Mouse (Mus musculus) limb, embryonic 11.5 days (tissue): ENCODE measurements around the gene Ccdc146. TPM values are rescaled to one million over a fixed set of nuclear protein-coding genes. Genes with fewer than 3 reads are reported as not detected.

Experiments
- ATAC-seq: fragments of 200-750 bp; cut with Nextera tagmentation; 2 replicates; pipeline ENCODE4 v1.8.0; 2017; ENCODE audit warnings: low read depth; ENCODE audit not compliant: insufficient number of reproducible peaks, low FRiP score, low TSS enrichment
- DNase-seq: peaks from one replicate; pipeline ENCODE4 v3.0.0-alpha.2; 2015; ENCODE audit warnings: low spot score
- H3K27ac ChIP-seq: fragments of 300-500 bp; sonication (generic); replicated peaks from 2 replicates; pipeline ENCODE4 v1.5.1; 2014; ENCODE audit warnings: low read depth, mild to moderate bottlenecking, low read length
- H3K27me3 ChIP-seq: fragments of 300-500 bp; sonication (generic); 2 replicates; pipeline ENCODE4 v1.6.1; 2014; ENCODE audit warnings: mild to moderate bottlenecking, low read length, mixed read lengths; ENCODE audit not compliant: control insufficient read depth, insufficient read depth
- H3K36me3 ChIP-seq: fragments of 300-500 bp; sonication (generic); 2 replicates; pipeline ENCODE4 v1.6.1; 2014; ENCODE audit warnings: mild to moderate bottlenecking, low read length, moderate library complexity, mixed read lengths; ENCODE audit not compliant: control insufficient read depth, insufficient read depth
- H3K4me1 ChIP-seq: fragments of 300-500 bp; sonication (generic); 2 replicates; pipeline ENCODE4 v1.6.1; 2014; ENCODE audit warnings: low read length, mixed read lengths; ENCODE audit not compliant: control insufficient read depth, insufficient read depth
- H3K4me2 ChIP-seq: fragments of 300-500 bp; sonication (generic); 2 replicates; pipeline ENCODE4 v1.6.1; 2014; ENCODE audit warnings: low read depth, mild to moderate bottlenecking, moderate library complexity; ENCODE audit not compliant: severe bottlenecking
- H3K4me3 ChIP-seq: fragments of 300-500 bp; sonication (generic); 2 replicates; pipeline ENCODE4 v1.5.1; 2014; ENCODE audit warnings: low read depth, low read length
- H3K9ac ChIP-seq: fragments of 300-500 bp; sonication (generic); 2 replicates; pipeline ENCODE4 v1.6.1; 2014; ENCODE audit warnings: mild to moderate bottlenecking, low read length
- H3K9me3 ChIP-seq: fragments of 300-500 bp; sonication (generic); 2 replicates; pipeline ENCODE4 v1.6.1; 2016; ENCODE audit warnings: low read length; ENCODE audit not compliant: control insufficient read depth
- WGBS: fragments of 180-500 bp; shearing (Covaris S2); extraction: QIAGEN DNeasy Blood & Tissue Kit; methylation state at CpG from one replicate; pipeline ENCODE4 v1.1.7; 2014; 5-methylcytosine and 5-hydroxymethylcytosine counted together
- polyA plus RNA-seq: library from polyadenylated mRNA; unstranded; fragments of >200 nt; fragmentation: Nextera tagmentation; extraction: Ambion mirVana; gene quantifications from 2 replicates; pipeline ENCODE4 v1.2.1, GENCODE M21; 2014

The Ccdc146 gene
- polyA plus RNA-seq, 1 experiment from 2014 or later = not detected

- Histone ChIP-seq H3K27ac (no peak overlapping the region), H3K36me3 (no peaks in the 10 kb centered on the region), H3K27me3 (no peaks in the 10 kb centered on the region), H3K9me3 (no peaks in the 10 kb centered on the region), H3K4me3 (no peak overlapping the region), H3K4me2 (no peak overlapping the region), H3K4me1 (no peaks in the 10 kb centered on the region), H3K9ac (no peak overlapping the region)
- no peak for DNase-seq
- WGBS = 74% methylated on average over 1 of the region's 1 CpGs
- no peak for ATAC-seq
These were observed 92.4 kb downstream of the Ccdc146 start for GRCm38 (mm10) chr5:21332119-21332518.

GRCm38 (mm10) chr5:21331656-21332055 lies 92.8 kb downstream of the Ccdc146 start:
- Histone ChIP-seq H3K27ac (no peak overlapping the region), H3K27me3 (no peaks in the 10 kb centered on the region), H3K4me1 (no peaks in the 10 kb centered on the region), H3K9ac (no peak overlapping the region), H3K9me3 (no peaks in the 10 kb centered on the region), H3K4me3 (no peak overlapping the region), H3K4me2 (no peak overlapping the region), H3K36me3 (no peaks in the 10 kb centered on the region)
- ATAC-seq (no peak), DNase-seq (no peak)
- 94% methylated on average over 5 of the region's 5 CpGs for WGBS

GRCm38 (mm10) chr5:21329672-21330665 lies 94.5 kb downstream of the Ccdc146 start:
- Histone ChIP-seq H3K4me2 (no peak overlapping the region), H3K27ac (no peak overlapping the region), H3K9me3 (no peaks in the 10 kb centered on the region), H3K9ac (no peak overlapping the region; the same call in 1 of the 2 replicates), H3K4me3 (no peak overlapping the region), H3K36me3 (no peaks in the 10 kb centered on the region), H3K27me3 (no peaks in the 10 kb centered on the region), H3K4me1 (no peaks in the 10 kb centered on the region)
- WGBS = 54% methylated on average over 11 of the region's 11 CpGs
- DNase-seq = no peak
- ATAC-seq = no peak

GRCm38 (mm10) chr5:21328560-21328959 lies 95.9 kb downstream of the Ccdc146 start:
- H3K4me2 ChIP-seq = no peak overlapping the region
- H3K4me1 ChIP-seq = no peaks in the 10 kb centered on the region
- no peak overlapping the region for H3K4me3 ChIP-seq
- no peaks in the 10 kb centered on the region for H3K27me3 ChIP-seq
- DNase-seq (no peak), ATAC-seq (no peak)
- 88% methylated on average over 1 of the region's 1 CpGs for WGBS
- H3K27ac ChIP-seq = no peak overlapping the region
- no peaks in the 10 kb centered on the region for H3K9me3 ChIP-seq
- no peaks in the 10 kb centered on the region for H3K36me3 ChIP-seq
- no peak overlapping the region for H3K9ac ChIP-seq

- no peaks in the 10 kb centered on the region for H3K4me1 ChIP-seq
- WGBS = 37% methylated on average over 1 of the region's 1 CpGs
- DNase-seq (peak; percentile 76), ATAC-seq (no peak)
- no peaks in the 10 kb centered on the region for H3K9me3 ChIP-seq
- H3K36me3 ChIP-seq = no peaks in the 10 kb centered on the region
- H3K27me3 ChIP-seq = no peaks in the 10 kb centered on the region
- H3K27ac ChIP-seq = no peak overlapping the region
- H3K4me2 ChIP-seq = no peak overlapping the region
- no peak overlapping the region for H3K9ac ChIP-seq
- H3K4me3 ChIP-seq = no peak overlapping the region
These were observed 98.0 kb downstream of the Ccdc146 start for GRCm38 (mm10) chr5:21326494-21326893.

GRCm38 (mm10) chr5:21320138-21320537 lies 104.3 kb downstream of the Ccdc146 start:
- Histone ChIP-seq H3K27ac (no peak overlapping the region), H3K27me3 (no peaks in the 10 kb centered on the region), H3K4me1 (no peaks in the 10 kb centered on the region), H3K4me2 (no peak overlapping the region), H3K36me3 (no peaks in the 10 kb centered on the region), H3K9ac (no peak overlapping the region), H3K4me3 (no peak overlapping the region), H3K9me3 (no peaks in the 10 kb centered on the region)
- no peak for DNase-seq
- WGBS = 88% methylated on average over 2 of the region's 2 CpGs
- ATAC-seq = no peak

- ATAC-seq (no peak), DNase-seq (no peak)
- Histone ChIP-seq H3K27ac (no peak overlapping the region), H3K27me3 (no peaks in the 10 kb centered on the region), H3K4me1 (no peaks in the 10 kb centered on the region), H3K4me3 (no peak overlapping the region), H3K9me3 (no peaks in the 10 kb centered on the region), H3K4me2 (no peak overlapping the region), H3K36me3 (no peaks in the 10 kb centered on the region), H3K9ac (no peak overlapping the region)
- WGBS = 90% methylated on average over 3 of the region's 3 CpGs
These were observed 109.8 kb downstream of the Ccdc146 start for GRCm38 (mm10) chr5:21314696-21315095.

GRCm38 (mm10) chr5:21307165-21307564 lies 117.3 kb downstream of the Ccdc146 start:
- 82% methylated on average over 5 of the region's 5 CpGs for WGBS
- no peak overlapping the region for H3K4me3 ChIP-seq
- no peak overlapping the region for H3K4me2 ChIP-seq
- H3K4me1 ChIP-seq = no peaks in the 10 kb centered on the region
- H3K9ac ChIP-seq = no peak overlapping the region
- H3K9me3 ChIP-seq = no peaks in the 10 kb centered on the region
- H3K27ac ChIP-seq = no peak overlapping the region
- H3K27me3 ChIP-seq = no peaks in the 10 kb centered on the region
- DNase-seq (no peak), ATAC-seq (no peak)
- H3K36me3 ChIP-seq = no peaks in the 10 kb centered on the region
